Mouse (Mus musculus) bone marrow macrophage, adult 2 months (primary cell): ENCODE measurements at regions not wholly inside any gene's neighbourhood (a gene's known extent, or its start where the extent isn't known, plus 50 kb on each side); places are given as distances from the start of the nearest gene placed in this dataset.

Experiments
- CTCF ChIP-seq: IDR thresholded peaks from 2 replicates; pipeline ENCODE4 v1.5.1; 2012; ENCODE audit warnings: low read depth, mild to moderate bottlenecking, low read length, moderate library complexity
- POLR2A ChIP-seq: IDR thresholded peaks from 2 replicates; pipeline ENCODE4 v1.6.1; 2012; ENCODE audit warnings: mild to moderate bottlenecking, low read depth, low read length, borderline replicate concordance

- TF ChIP-seq CTCF (no peak), POLR2A (no peak)
Observed at GRCm38 (mm10) chr9:97297538-97297937, 72.2 kb downstream of the Trim42 start.
